Mouse (Mus musculus) olfactory bulb, adult 2 months (tissue): ENCODE measurements at regions not wholly inside any gene's neighbourhood (a gene's known extent, or its start where the extent isn't known, plus 50 kb on each side); places are given as distances from the start of the nearest gene placed in this dataset.

Experiments
- H3K27ac ChIP-seq: fragments of 200-500 bp; 2 replicates; pipeline ENCODE4 v1.5.1; 2012; ENCODE audit warnings: low read depth, low read length; ENCODE audit not compliant: insufficient read depth
- H3K4me1 ChIP-seq: fragments of 200-500 bp; 2 replicates; pipeline ENCODE4 v1.6.1; 2012; ENCODE audit warnings: low read length; ENCODE audit not compliant: control insufficient read depth, insufficient read depth
- H3K4me3 ChIP-seq: fragments of 200-500 bp; 2 replicates; pipeline ENCODE4 v1.5.1; 2012; ENCODE audit warnings: mild to moderate bottlenecking, low read depth, low read length, moderate library complexity; ENCODE audit not compliant: insufficient read depth
- CTCF ChIP-seq: fragments of 200-500 bp; IDR thresholded peaks from 2 replicates; pipeline ENCODE4 v1.5.1; 2012; ENCODE audit warnings: low read depth, mild to moderate bottlenecking, low read length, moderate library complexity; ENCODE audit not compliant: insufficient read depth
- POLR2A ChIP-seq: fragments of 200-500 bp; IDR thresholded peaks from 2 replicates; pipeline ENCODE4 v1.6.1; 2012; ENCODE audit warnings: mild to moderate bottlenecking, low read depth, low read length, moderate library complexity; ENCODE audit not compliant: insufficient read depth
- WGBS: fragments of 180-500 bp; shearing (Covaris S2); methylation state at CpG from one replicate; pipeline ENCODE4 v1.1.7; 2018; 5-methylcytosine and 5-hydroxymethylcytosine counted together

DNA sequence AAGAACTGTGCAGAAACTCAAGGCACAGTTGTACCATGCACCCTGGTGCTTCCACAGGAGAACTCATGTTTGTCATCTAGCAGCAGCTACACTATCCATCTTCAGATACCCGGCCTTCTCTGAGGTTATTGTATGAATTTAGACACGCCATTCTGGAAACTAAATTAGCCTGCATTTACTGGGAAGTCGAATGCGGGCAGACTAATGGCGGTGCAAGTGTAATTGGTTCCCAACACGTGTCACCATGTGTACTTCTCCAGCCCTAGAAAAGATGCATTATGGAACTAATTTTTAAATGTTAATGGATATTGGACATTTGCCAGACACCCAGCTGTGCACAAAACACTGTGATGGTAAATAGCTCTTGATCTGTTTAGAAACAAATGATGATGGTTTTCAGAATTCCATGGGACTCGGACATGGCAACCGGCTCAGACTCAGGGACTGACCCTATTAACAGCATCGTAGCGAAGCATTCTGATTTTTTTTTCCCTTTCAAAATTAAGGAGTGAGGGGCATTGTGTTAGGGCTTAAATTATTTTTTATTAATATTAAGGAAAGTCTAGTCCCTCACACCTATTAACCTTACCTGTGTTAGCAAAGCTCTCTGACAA, 259.6 kb downstream of the Ptbp2 start:
- Histone ChIP-seq H3K4me3 (no peak overlapping the region), H3K4me1 (no peaks in the 10 kb centered on the region), H3K27ac (no peak overlapping the region)
- WGBS, result 40% methylated on average over 10 of the region's 10 CpGs
- TF ChIP-seq POLR2A (no peak), CTCF (no peak)

DNA sequence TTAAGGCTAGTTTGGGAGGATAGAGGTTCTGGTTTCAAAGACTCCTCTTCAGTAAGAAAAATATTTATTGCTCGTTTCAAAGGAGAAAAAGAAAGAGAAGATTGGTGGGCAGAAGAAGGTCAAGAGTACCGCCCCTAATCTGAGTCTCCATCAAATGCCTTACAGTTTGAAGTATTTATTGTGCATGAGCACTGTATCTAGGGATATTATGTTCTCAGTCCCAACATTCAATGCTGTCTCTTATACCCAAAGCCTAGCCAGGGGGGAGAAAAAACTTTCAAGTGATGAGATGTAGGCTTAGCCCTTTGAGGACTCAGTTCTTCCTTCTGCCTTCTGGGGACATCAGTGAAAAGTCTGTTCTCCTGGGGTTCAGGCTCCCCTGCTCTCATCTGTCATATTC, 271.7 kb downstream of the Ptbp2 start:
- Histone ChIP-seq H3K4me3 (no peak overlapping the region), H3K4me1 (no peaks in the 10 kb centered on the region), H3K27ac (no peak overlapping the region)
- TF ChIP-seq CTCF (no peak), POLR2A (no peak)
- WGBS, result 91% methylated on average over 2 of the region's 2 CpGs

DNA sequence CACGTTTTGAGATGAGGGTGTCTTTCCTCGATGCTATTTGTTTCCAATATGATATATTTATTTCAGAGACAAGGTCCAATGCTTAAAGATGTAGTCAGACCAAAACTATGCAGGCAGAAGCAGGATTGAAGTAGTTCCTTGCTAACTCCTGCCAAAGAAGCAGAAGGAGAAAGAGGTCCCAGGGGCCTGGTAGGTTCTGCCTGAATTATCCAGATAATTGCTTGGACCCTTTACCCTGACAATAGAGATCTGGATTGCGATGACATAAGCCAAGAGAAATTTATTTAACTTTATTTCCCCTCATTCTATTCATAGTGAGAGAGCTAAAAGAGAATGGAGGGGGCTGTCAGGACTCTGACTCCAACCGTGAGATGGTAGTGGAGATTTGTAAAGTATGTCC, 275.1 kb downstream of the Ptbp2 start:
- WGBS, result 71% methylated on average over 4 of the region's 4 CpGs
- Histone ChIP-seq H3K4me3 (no peak overlapping the region), H3K4me1 (no peaks in the 10 kb centered on the region), H3K27ac (no peak overlapping the region)
- TF ChIP-seq CTCF (no peak), POLR2A (no peak)

DNA sequence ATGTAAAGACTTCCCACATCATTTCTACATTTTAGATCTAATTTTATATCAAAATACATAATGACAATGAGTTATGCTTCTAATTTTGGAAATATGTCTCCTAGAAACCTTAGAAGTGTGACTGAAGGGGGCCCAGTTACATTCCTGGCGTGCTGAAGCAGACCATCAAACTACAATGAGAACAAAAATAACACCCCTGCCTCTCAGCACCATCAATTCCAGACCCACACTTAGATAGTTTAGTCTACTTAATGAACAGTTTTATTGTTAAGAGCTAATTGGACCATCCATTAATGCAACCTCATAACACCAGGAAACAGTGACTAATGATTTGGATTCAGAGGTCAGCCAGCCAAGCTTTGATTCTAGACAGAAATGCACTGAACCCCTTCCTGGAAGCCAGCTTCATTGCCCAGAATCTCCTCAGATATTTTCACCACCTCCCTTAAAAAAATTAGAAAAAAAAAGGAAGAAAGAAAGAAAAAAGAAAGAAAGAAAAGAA, 280.7 kb downstream of the Ptbp2 start:
- Histone ChIP-seq H3K27ac (no peak overlapping the region), H3K4me1 (peaks cover 2% of the 10 kb centered on the region; the same call in 1 of the 2 replicates), H3K4me3 (no peak overlapping the region)
- TF ChIP-seq CTCF (no peak), POLR2A (no peak)
- WGBS, result 56% methylated on average over 1 of the region's 1 CpGs

DNA sequence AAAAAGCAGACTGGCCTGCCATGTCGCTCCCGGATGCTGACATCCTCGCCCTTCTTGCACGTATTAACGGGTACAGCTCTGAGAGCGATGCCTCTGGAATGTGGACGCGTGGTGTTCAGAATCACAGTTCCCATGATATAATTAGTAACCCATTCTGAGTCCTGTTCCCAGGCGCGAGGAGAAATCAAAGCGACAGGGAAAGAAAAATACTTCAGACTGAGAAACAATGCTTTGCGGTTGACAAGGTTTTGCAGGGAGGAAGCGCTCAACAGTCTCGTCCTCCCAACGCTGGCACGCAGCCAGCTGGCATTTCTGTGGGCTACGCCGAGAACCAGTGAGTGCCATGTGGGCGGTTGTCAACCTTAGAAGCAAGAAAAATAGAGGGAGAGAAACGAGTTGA, 285.6 kb downstream of the Ptbp2 start:
- TF ChIP-seq CTCF (no peak), POLR2A (no peak)
- H3K4me1 ChIP-seq, result peaks cover 2% of the 10 kb centered on the region; the same call in 1 of the 2 replicates
- H3K4me3 ChIP-seq, result peak overlapping the region; percentile 30
- H3K27ac ChIP-seq, result no peak overlapping the region; the same call in 1 of the 2 replicates
- WGBS, result 9% methylated on average over 20 of the region's 20 CpGs

DNA sequence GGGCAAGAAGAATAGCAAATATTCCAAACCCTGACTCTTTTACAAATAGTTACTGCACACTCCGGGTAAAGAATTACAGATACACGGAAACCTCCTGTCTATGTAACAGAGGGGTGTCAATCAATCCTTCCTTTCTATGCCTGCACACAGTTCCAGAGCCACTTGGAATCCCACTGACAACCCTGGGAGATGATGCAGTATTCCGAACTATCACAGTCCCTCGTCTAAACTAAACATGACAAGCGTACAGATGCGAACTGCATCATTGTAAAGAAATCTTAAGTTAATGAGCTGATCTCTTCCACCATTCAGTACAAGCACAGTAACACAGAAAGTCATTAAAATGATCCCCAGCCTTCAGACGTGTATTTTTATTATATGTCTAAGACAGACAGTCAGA, 286.4 kb downstream of the Ptbp2 start:
- 63% methylated on average over 7 of the region's 7 CpGs for WGBS
- H3K27ac ChIP-seq, result no peak overlapping the region
- TF ChIP-seq POLR2A (no peak), CTCF (no peak)
- H3K4me3 ChIP-seq, result no peak overlapping the region
- H3K4me1 ChIP-seq, result peaks cover 2% of the 10 kb centered on the region; the same call in 1 of the 2 replicates

DNA sequence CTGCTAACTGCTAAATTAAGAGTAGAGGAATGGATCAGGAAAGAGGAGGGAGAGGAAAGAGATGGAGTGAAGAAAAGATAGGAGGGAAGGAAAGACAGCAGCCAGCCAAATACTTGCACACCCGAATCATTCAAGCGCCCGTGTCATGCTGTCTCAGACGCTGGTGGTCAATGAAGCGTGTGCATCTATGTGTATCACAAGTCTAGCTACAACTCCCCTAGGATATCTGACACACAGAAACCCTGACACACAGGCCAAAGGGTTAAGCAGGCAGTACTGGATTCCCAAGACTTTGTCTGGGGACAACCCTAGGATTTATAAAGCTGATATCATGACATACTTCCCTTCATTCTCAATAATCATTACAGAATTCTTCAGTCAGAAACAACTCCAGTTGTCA, 289.7 kb downstream of the Ptbp2 start:
- H3K27ac ChIP-seq, result no peak overlapping the region
- H3K4me3 ChIP-seq, result no peak overlapping the region
- H3K4me1 ChIP-seq, result peaks cover 2% of the 10 kb centered on the region; the same call in 1 of the 2 replicates
- no peak for TF ChIP-seq POLR2A
- no peak for TF ChIP-seq CTCF
- 93% methylated on average over 5 of the region's 5 CpGs for WGBS

DNA sequence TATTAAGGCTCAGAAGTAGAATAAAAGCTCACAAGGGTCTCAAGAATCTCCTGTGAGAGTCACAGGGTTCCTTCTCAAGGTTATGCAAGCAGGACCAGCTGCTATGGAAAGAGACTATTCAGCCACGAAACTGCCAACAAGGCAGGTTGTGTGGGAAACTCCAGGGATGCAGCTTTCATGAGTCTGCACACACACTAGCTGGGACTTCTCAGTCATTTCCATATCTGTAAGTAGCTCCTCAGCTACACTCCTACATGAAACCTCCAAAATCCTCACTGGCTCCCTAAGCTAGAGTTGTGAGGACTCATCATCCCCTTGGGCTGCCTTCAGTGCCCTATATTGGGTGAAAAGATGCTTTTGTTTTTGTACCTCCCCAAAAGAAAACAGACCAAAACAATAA, 291.6 kb downstream of the Ptbp2 start:
- 68% methylated on average over 1 of the region's 1 CpGs for WGBS
- no peak overlapping the region for H3K27ac ChIP-seq
- H3K4me1 ChIP-seq, result no peaks in the 10 kb centered on the region
- no peak for TF ChIP-seq POLR2A
- no peak for TF ChIP-seq CTCF
- no peak overlapping the region for H3K4me3 ChIP-seq

DNA sequence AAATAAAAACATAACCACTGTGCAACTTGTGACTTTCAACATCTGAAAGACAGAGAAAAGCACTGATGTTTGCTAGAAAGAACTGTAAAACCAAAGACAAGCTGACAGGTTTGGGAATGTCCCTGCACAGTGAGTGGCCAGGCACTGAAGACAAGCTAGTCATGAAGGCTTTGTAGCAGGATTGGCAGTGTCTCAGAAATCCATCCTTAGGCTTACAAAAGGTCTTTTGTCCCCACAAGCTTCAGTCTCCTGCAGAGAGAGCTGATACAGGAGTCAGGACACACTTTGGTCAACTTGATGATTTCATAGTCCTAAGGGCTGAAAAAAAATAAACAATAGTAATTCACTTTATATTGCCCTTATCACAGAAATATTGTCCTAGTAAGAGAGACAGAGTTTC, 294.9 kb downstream of the Ptbp2 start:
- no peak overlapping the region for H3K4me3 ChIP-seq
- no peaks in the 10 kb centered on the region for H3K4me1 ChIP-seq
- no peak overlapping the region for H3K27ac ChIP-seq
- no peak for TF ChIP-seq CTCF
